Mouse (Mus musculus): ENCODE measurements around the gene Msi2. TPM values are rescaled to one million over a fixed set of nuclear protein-coding genes. Genes with fewer than 3 reads are reported as not detected.

Msi2 gene
- total and polyA plus RNA-seq, 2 experiments from 2014 or later: 26.9 to 133 TPM

DNA sequence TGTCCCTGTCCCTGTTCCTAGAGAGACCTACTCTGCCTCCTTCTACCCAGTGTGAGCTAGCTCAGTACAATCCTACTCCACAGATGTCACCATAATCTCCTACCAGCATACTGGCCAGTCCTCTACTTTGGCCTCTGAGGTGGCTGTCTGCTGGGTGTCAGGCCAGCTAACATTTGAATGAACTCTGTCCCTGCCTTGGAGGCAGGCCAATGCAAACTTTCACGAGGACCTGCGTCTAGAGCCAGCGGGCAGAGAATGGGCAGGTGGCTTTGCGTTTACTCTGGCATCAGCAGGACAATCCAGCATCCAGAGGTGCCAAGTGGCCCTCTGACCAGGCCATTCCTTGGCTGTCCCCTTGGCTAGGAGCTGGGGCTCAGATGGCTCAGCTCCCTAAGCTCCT is 331.4 kb downstream of the Msi2 start:
- Histone ChIP-seq H3K9ac (replicated peaks; ENCODE audit: low read length, poor library complexity, severe bottlenecking) (no peak overlapping the region), H3K27ac (ENCODE audit: low read depth, low read length) (no peak overlapping the region), H3K27me3 (ENCODE audit: insufficient read depth, low read length) (no peaks in the 10 kb centered on the region), H3K4me1 (ENCODE audit: insufficient read depth, low read length) (peaks cover under 1% of the 10 kb centered on the region; the same call in 1 of the 2 replicates), H3K4me2 (ENCODE audit: low read depth, low read length, poor library complexity, severe bottlenecking) (no peak overlapping the region), H3K9me3 (ENCODE audit: low read length) (no peaks in the 10 kb centered on the region), H3K36me3 (ENCODE audit: insufficient read depth, low read length) (no peaks in the 10 kb centered on the region), H3K4me3 (ENCODE audit: low read depth, low read length) (no peak overlapping the region)
- ATAC-seq (ENCODE audit: low FRiP score) (no peak), DNase-seq (ENCODE audit: low spot score) (no peak)
- 76% methylated on average over 4 of the region's 4 CpGs for WGBS
- TF ChIP-seq CTCF (IDR thresholded peaks at IDR 0.05): no peak

GRCm38 (mm10) chr11:88382449-88382848 is 335.9 kb downstream of the Msi2 start:
- no peak overlapping the region for H3K4me3 ChIP-seq (ENCODE audit: low read depth, low read length)
- H3K9ac ChIP-seq (replicated peaks; ENCODE audit: low read length, poor library complexity, severe bottlenecking): no peak overlapping the region
- no peak for ATAC-seq (ENCODE audit: low FRiP score)
- peaks cover 9% of the 10 kb centered on the region; the same call in 1 of the 2 replicates for H3K4me1 ChIP-seq (ENCODE audit: insufficient read depth, low read length)
- 73% methylated on average over 9 of the region's 9 CpGs for WGBS
- H3K27me3 ChIP-seq (ENCODE audit: insufficient read depth, low read length): no peaks in the 10 kb centered on the region
- H3K27ac ChIP-seq (ENCODE audit: low read depth, low read length): no peak overlapping the region
- 0 out of 2 replicates have a peak, but pooled peaks cover 3% of the 10 kb centered on the region for H3K36me3 ChIP-seq (ENCODE audit: insufficient read depth, low read length)
- DNase-seq (ENCODE audit: low spot score): no peak
- H3K4me2 ChIP-seq (ENCODE audit: low read depth, low read length, poor library complexity, severe bottlenecking): no peak overlapping the region
- H3K9me3 ChIP-seq (ENCODE audit: low read length): no peaks in the 10 kb centered on the region
- TF ChIP-seq CTCF (IDR thresholded peaks at IDR 0.05): no peak

DNA sequence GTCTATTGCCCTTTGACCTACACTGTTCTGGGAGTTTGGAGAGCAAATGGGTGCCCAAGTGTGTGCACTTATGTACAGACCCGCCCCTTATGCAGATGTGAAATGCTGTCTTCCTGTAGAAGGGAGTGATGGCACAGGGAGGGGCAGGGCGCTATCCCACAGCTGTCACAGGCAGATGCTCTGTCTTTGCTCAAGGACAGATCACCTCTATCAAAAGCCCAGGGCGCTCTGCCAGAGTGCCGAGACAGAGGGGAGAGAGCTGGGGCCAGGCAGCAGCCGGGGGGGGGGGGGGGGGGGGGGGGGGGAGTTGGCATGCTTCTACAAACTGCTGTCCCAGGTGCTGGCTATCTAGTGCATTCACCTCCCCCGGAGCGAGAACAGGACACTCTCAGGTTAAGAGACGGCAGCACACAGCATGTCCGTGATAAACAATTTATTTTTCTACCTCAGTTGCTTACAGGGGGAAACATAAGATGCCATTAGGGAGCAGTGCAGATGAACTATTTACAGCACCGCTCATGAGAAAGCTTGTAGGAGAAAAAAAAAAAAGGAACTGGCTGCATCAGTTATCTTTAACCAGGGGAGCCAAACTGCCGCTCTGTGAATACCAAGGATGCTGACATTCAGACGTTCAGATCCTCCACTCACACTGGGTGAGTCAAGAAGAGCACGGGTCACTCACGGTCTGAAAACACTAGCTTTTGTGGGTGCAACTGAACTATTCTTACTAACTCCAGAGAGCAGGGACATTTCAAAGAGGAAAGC is 337.0 kb downstream of the Msi2 start:
- Histone ChIP-seq H3K27me3 (ENCODE audit: insufficient read depth, low read length) (no peaks in the 10 kb centered on the region), H3K4me2 (ENCODE audit: low read depth, low read length, poor library complexity, severe bottlenecking) (no peak overlapping the region), H3K9me3 (ENCODE audit: low read length) (no peaks in the 10 kb centered on the region), H3K36me3 (ENCODE audit: insufficient read depth, low read length) (0 out of 2 replicates have a peak, but pooled peaks cover 3% of the 10 kb centered on the region), H3K9ac (replicated peaks; ENCODE audit: low read length, poor library complexity, severe bottlenecking) (no peak overlapping the region), H3K27ac (ENCODE audit: low read depth, low read length) (peak overlapping the region; percentile 18; the same call in 1 of the 2 replicates), H3K4me3 (ENCODE audit: low read depth, low read length) (no peak overlapping the region), H3K4me1 (ENCODE audit: insufficient read depth, low read length) (peaks cover 9% of the 10 kb centered on the region; the same call in 1 of the 2 replicates)
- 54% methylated on average over 11 of the region's 14 CpGs for WGBS
- ATAC-seq (ENCODE audit: low FRiP score) (peak; percentile 36; the same call in 1 of the 2 replicates), DNase-seq (ENCODE audit: low spot score) (no peak)
- TF ChIP-seq CTCF (IDR thresholded peaks at IDR 0.05): no peak

DNA sequence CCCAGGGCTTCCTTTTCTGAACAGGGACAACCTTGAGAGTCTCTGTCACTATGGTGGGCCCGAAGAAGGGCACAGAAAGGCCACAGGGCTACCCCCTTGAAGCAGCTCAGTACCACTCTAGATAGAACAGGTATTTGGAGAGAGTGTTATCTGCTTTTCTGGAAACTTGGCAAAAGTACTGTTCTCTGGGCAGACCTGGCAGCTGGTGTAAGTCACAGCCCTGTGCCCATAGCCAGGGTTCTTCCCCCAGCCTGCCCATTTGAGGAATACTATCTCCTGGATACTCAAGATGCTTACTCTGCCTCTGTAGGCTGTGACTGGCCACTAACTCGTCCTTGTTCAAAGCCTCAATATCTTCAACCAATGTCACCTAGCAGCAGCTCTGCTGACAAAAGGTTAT is 338.7 kb downstream of the Msi2 start:
- no peaks in the 10 kb centered on the region for H3K9me3 ChIP-seq (ENCODE audit: low read length)
- peaks cover 11% of the 10 kb centered on the region; the same call in 1 of the 2 replicates for H3K4me1 ChIP-seq (ENCODE audit: insufficient read depth, low read length)
- 67% methylated on average over 2 of the region's 2 CpGs for WGBS
- 0 out of 2 replicates have a peak, but pooled peaks cover 3% of the 10 kb centered on the region for H3K36me3 ChIP-seq (ENCODE audit: insufficient read depth, low read length)
- H3K4me2 ChIP-seq (ENCODE audit: low read depth, low read length, poor library complexity, severe bottlenecking): no peak overlapping the region
- no peak overlapping the region for H3K4me3 ChIP-seq (ENCODE audit: low read depth, low read length)
- ATAC-seq (ENCODE audit: low FRiP score) (no peak), DNase-seq (ENCODE audit: low spot score) (no peak)
- H3K9ac ChIP-seq (replicated peaks; ENCODE audit: low read length, poor library complexity, severe bottlenecking): no peak overlapping the region
- H3K27me3 ChIP-seq (ENCODE audit: insufficient read depth, low read length): no peaks in the 10 kb centered on the region
- no peak overlapping the region for H3K27ac ChIP-seq (ENCODE audit: low read depth, low read length)
- no peak for TF ChIP-seq CTCF (IDR thresholded peaks at IDR 0.05)

- DNase-seq (ENCODE audit: low spot score): no peak
- Histone ChIP-seq H3K27ac (ENCODE audit: low read depth, low read length) (no peak overlapping the region), H3K9ac (replicated peaks; ENCODE audit: low read length, poor library complexity, severe bottlenecking) (no peak overlapping the region), H3K4me1 (ENCODE audit: insufficient read depth, low read length) (peaks cover 11% of the 10 kb centered on the region; the same call in 1 of the 2 replicates), H3K4me3 (ENCODE audit: low read depth, low read length) (no peak overlapping the region), H3K36me3 (ENCODE audit: insufficient read depth, low read length) (0 out of 2 replicates have a peak, but pooled peaks cover 3% of the 10 kb centered on the region), H3K9me3 (ENCODE audit: low read length) (no peaks in the 10 kb centered on the region), H3K27me3 (ENCODE audit: insufficient read depth, low read length) (no peaks in the 10 kb centered on the region), H3K4me2 (ENCODE audit: low read depth, low read length, poor library complexity, severe bottlenecking) (no peak overlapping the region)
- WGBS: 19% methylated on average over 9 of the region's 9 CpGs
- peak; percentile 26; the same call in 1 of the 2 replicates for ATAC-seq (ENCODE audit: low FRiP score)
- no peak for TF ChIP-seq CTCF (IDR thresholded peaks at IDR 0.05)
Measured at GRCm38 (mm10) chr11:88378686-88379339, 339.5 kb downstream of the Msi2 start.

DNA sequence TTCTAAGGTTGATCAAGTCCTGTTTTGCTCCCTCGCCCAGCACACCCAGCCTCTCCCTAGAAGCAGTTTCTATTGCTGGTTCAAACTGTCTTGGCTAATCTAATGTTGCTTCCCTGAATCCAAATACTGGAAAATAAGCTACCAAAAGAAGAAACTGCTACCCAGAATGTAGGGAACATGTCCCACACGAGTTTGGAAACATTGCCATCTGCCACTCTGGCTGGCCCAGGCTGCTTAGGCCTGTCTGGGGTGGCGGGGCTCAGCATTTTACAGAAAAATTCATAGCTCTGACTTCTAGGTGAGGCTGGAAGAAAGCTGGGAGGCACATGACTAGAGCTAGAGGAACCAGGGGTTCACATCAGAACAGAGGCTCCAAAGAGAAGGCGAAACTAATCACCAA is 345.7 kb downstream of the Msi2 start:
- H3K9me3 ChIP-seq (ENCODE audit: low read length): no peaks in the 10 kb centered on the region

More for the DNA sequence above, 345.7 kb downstream of the Msi2 start:
- Histone ChIP-seq H3K9ac (replicated peaks; ENCODE audit: low read length, poor library complexity, severe bottlenecking) (no peak overlapping the region), H3K4me1 (ENCODE audit: insufficient read depth, low read length) (peaks cover 2% of the 10 kb centered on the region; the same call in 1 of the 2 replicates), H3K36me3 (ENCODE audit: insufficient read depth, low read length) (no peaks in the 10 kb centered on the region), H3K27ac (ENCODE audit: low read depth, low read length) (peak overlapping the region; percentile 26; the same call in 1 of the 2 replicates), H3K4me2 (ENCODE audit: low read depth, low read length, poor library complexity, severe bottlenecking) (no peak overlapping the region), H3K27me3 (ENCODE audit: insufficient read depth, low read length) (no peaks in the 10 kb centered on the region), H3K4me3 (ENCODE audit: low read depth, low read length) (no peak overlapping the region)
- no peak for TF ChIP-seq CTCF (IDR thresholded peaks at IDR 0.05)
- ATAC-seq (ENCODE audit: low FRiP score): no peak
- DNase-seq (ENCODE audit: low spot score): no peak
- 60% methylated on average over 4 of the region's 4 CpGs for WGBS
